Mouse (Mus musculus): ENCODE data around the gene Bach2.
A peak's percentile ranks its signal among the peaks of the same experiment; 100 is the strongest.

Gene Bach2

GRCm38 (mm10) chr4:32439974-32440739 lies 201.6 kb downstream of the Bach2 start:
- no peak for DNase-seq

GRCm38 (mm10) chr4:32440740-32441072 lies 202.1 kb downstream of the Bach2 start:
- DNase-seq = no peak

DNA sequence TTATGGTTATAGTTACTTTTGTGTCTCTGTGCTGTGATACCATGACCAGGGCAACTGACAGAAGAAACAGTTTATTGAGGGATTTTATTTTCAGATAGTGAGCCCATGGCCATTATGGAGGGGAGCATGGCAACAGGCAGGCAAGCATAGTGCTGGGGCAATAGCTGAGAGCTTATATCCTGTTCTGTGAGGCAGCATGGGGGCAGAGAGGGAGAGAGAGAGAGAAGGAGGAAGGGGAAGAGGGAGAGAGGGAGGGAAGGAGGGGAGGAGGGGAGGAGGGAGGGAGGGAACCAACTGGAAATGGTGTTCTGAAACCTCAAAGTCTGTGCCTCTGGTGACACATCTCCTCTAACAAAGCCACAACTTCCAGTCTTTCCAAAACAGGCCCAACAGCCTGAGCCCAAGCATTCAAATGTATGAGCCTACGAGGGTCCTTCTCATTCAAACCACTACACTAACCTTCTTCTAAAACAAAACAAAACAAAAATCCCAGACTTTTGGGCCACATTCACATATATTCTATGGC lies 206.1 kb downstream of the Bach2 start:
- no peak for DNase-seq

- no peak for DNase-seq
Measured at GRCm38 (mm10) chr4:32447850-32448249, 209.2 kb downstream of the Bach2 start.

GRCm38 (mm10) chr4:32461986-32462385 lies 223.4 kb downstream of the Bach2 start:
- DNase-seq = no peak

DNA sequence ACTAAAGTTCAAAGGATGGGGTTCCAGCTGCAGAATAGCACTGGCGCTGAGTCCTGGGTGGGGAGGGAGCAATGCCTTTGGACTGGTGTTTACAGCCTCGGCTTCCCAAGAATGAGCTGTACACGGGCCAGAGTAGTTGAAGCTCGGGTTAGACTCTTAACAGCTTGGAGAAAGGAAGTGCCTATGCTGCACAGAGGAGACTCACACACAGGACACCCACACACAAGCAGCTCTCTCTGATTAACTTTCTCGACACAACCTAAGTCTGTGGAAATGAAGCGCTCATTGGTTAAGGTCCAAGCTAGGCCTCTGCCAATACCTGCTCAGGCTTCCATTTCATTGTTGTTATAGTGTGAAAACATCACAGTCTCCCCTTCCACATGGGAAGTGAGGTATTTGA lies 224.5 kb downstream of the Bach2 start:
- DNase-seq = no peak

GRCm38 (mm10) chr4:32464540-32464939 lies 225.9 kb downstream of the Bach2 start:
- no peak for DNase-seq

GRCm38 (mm10) chr4:32466031-32466430 lies 227.4 kb downstream of the Bach2 start:
- DNase-seq = no peak

DNA sequence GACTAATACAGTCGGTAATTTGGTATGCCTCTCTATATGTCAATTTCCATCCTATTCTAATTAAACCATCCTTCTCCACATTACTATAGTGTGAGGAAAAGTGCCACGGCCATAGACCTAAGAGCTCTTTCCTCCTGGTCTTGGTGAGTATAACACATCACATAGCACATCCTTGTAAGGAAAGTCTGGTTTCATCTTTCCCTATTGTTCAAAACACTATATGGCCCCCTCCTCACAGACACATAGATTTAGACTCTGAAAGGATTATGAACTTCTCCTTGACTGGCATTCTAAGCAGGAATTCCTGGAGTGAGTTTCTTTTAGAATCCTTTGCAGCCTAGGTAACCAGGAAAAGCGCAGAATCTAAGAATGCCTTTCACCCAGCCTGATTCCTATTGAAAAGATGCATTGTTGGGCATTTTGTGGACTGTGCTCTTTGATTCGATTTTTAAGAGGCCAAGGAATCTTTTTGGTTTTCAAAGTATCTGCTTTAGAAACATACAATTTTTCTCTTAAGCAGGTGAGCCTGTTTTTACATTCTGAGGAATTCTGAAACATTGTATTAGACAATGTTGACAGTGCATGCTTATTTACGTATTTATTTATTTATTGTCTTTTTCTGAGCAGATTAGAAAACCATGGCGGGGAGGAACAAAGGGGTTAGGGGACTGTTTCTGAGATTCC lies 239.5 kb downstream of the Bach2 start:
- no peak for DNase-seq

DNA sequence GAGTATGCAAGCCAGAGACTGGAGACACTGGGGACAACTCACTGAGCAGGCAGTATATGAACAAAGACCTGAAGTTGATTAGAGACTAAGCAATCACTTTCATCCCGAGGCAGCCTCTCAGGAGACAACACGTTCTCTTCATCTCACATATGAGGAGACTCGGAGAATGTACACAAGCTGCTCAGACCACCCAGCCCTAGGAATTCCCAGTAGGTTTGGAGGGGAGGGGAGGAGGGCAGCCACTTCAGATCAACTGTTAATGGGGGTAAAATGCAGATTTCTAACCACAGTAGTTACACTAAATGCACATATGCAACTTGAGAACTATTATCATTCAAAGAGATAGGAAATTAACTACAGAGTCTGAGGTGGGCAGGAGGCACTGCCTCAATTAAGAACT lies 240.6 kb downstream of the Bach2 start:
- DNase-seq = no peak

DNA sequence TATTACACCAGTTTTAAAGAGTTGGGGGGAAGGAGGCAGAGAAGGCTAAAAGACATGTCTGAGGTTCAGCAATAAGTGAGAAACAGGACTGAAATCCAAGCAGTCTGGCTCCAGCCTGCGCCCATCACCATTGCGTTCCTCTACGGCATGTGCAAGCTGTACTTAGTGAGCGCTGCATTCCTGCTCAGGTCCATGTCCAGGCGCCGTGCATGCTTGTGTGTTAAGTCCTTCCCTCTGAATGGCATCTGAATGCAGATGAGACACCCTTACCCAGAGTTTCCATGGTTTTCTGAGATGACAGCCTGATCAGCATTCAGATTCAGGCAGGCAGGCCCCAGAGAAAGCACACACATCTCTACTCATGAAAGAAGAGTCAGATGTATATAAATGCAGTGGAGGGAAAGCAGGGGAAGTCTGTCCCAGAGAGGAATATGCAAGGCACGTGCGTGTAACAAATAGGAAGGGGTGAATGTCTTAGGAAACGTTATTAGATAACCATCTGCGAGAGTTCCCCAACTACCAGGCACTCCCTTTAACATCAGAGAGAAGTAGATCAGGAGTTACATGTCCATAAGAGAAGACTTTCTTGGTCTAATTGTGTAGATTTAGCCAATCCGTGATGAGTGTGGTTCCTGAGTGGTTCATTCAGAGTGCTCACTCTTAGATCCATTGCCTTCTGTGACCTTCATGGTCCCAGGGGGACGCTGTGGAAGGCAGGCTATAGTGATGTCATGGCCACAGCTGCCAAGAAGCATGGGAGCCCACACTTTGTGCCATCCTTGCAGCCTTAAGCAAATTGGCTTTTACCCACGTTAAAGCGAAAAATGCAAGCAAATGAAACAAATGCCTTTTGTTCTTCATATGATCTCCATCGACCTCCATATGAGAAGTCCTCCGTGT lies 241.4 kb downstream of the Bach2 start:
- DNase-seq = no peak

DNA sequence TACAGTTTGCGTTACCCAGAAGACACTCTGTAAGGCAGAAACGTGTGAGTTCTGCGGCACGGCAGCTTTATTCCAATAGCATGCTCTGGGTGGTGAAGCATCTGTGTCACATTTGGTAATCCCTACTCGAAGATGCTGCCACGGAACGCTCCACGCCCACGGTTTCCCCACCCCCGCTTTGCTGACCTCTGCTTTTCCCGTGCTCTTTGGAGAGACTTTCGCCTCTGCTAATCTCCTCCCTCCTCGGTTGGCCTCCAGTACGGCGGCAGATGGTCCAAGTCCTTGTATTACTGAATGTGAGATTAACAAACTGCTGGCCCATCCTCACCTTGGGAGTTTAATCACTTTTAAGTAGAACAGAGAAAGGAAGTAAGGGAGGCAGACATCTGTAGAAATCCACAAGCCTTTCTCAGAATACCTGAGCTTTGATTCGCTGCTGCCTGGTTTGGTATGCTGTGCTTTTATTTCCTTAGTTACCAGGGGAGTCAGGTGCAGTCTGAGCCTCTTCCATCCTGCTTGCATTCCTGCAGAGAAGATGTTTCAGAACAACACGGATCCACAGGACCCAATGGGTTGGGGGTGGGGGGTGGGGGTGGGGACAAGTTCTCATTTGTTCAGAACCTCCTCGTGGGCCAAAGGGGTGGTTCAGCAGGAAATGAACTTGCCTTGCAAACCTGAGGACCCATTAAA lies 242.9 kb downstream of the Bach2 start:
- peak in 1 of 2 experiments; percentile 30 for DNase-seq

- DNase-seq = no peak
Measured at GRCm38 (mm10) chr4:32482138-32482537, 243.5 kb downstream of the Bach2 start.

- no peak for DNase-seq
Measured at GRCm38 (mm10) chr4:32482936-32483335, 244.3 kb downstream of the Bach2 start.

DNA sequence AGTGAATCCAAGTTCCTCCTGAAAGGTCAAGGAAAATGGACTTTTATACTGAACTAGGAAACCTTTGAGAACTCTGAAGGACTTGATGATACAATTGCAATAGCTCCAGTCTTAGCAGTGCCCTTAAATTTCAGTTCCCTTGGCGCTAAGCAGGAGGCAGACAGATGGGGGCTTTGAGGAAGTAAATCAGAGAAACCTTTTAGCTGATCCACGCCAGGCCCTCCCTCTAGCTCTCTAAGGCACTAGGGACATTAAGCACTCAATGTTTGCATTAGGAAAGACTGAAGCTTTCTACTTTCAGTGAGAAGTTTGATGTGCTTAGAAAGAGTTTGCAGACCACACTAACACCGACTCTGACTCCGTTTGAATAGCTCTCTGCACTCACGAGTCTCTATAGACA lies 247.2 kb downstream of the Bach2 start:
- no peak for DNase-seq

- no peak for DNase-seq
Measured at GRCm38 (mm10) chr4:32486654-32487398, 248.2 kb downstream of the Bach2 start.

DNA sequence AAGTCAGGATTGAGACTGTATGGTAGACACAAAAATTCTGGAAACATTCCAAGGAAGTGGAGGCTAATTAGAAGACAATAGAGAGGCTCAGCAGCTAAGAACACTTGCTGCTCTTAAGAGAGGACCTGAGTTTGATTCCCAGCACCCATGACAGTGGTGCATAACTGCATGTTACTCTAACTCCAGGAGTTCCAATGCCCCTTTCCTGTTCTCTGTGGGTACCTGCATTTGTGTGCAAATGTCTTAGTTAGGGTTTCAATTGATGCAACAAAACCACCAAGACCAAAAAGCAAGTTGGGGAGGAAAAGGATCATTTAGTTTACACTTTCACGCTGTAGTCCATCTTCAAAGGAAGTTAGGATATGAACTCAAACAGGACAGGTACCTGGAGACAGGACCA lies 250.6 kb downstream of the Bach2 start:
- no peak for DNase-seq

DNA sequence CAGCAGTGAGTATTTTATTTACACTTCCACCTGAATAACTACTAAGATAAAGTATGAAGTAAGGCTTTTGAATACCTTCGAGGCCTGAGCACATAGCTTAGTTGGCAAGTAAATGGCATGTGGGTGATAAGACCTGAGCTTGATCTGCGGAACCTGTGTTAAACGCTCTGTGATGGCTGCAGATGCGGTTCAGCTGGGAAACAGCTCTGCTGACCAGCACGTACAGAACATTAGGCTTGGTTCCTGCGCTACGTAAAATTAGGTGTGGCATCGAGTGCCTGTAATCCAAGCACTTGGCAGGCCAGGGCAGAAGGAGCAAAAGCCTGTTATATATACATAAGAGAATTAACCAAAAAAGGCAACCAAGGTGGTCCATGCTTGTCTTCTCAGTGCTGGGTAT lies 252.6 kb downstream of the Bach2 start:
- DNase-seq = no peak

DNA sequence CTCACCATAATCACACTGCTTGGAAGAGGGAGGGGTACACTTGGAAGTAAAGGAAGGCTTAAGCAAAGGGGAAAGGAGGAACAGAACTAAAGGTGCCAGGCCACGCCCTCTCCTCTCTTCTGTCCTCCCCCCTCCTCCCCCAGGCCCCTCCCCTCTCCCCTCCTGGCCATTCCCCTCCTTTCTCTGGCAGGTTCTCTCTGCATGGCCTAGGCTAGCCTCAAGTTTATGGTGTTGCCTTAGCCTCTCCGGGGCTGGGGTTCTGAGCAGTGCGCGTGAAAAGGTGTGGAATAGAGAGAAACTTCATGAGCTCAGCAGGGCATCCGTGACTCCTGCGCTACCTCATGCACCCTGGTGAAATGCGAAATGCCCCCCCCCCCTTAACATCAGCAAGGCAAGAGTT lies 254.2 kb downstream of the Bach2 start:
- DNase-seq = no peak

GRCm38 (mm10) chr4:32501780-32502179 lies 263.2 kb downstream of the Bach2 start:
- no peak for DNase-seq

- DNase-seq = no peak
Measured at GRCm38 (mm10) chr4:32502181-32502580, 263.6 kb downstream of the Bach2 start.

- DNase-seq = peak in 1 of 2 experiments; percentile 15
Measured at GRCm38 (mm10) chr4:32504236-32504635, 265.6 kb downstream of the Bach2 start.
